9 mouse cellular contexts compared by ENCODE assay signal in the genomic region with DNA sequence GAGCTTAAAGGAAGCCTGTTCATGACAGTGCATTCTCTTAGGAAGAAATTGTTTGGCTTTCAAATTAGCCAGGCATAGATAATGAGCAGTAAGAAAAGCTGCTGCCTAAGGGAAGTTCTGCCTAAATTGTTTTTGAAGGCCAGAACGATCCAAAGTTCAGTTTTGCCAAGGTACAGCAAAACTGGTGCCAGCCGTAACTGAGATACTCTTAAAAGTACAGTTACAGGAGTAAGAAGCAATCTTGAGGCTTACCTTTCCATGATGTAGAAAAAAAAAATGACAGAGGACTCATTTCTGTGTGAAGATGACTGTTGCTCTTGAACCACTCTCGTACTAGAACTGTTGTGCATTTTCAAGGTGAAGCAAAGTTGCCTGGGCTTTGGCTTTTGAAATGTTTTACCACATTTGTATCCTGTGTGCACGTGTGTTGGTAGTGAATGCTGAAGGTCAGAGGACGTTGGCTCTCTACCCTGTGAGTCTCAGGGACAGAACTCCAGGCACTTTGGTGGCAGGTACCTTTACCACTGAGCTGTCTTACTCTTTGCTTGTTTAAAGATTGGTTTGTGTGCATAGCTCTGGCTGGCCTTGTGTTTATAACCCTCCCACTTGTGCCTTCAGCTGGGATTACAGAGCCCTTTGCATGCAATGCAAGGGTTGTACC. TPM values are rescaled to one million over a fixed set of nuclear protein-coding genes. Genes with fewer than 3 reads are reported as not detected.
DNase-seq lines count a peak whose midpoint lies in the region; ATAC-seq and TF ChIP-seq lines count a peak whose summit lies in the region.
"Had no signal": no experiment of that assay in that cellular context is flagged by ENCODE, and none has a peak within 500 bp of the region (broad histone marks: within the 10 kb centered on the region; RNA-seq: fewer than 3 reads in every experiment).

No protein-coding gene starts in this region.

- no peak overlapping the region for H3K4me3 ChIP-seq in hindbrain, embryonic 14.5 days (replicated peaks; ENCODE audit: low read length)
- no peak overlapping the region for H3K4me3 ChIP-seq in hindbrain, embryonic 12.5 days
- H3K4me3 ChIP-seq in embryonic facial prominence, embryonic 13.5 days = no peak overlapping the region
- peak overlapping the region; percentile 20; the same call in 1 of the 2 replicates for H3K4me3 ChIP-seq in kidney, adult 2 months (ENCODE audit: insufficient read depth, low read depth, low read length)
- H3K4me3 ChIP-seq in liver, postnatal 0 days (ENCODE audit: low read depth, low read length) = no peak overlapping the region
- H3K4me3 ChIP-seq: heart, embryonic 10.5 days had no signal

- DNase-seq in hindbrain, embryonic 14.5 days (ENCODE audit: low spot score) = no peak
- peak; percentile 85 for DNase-seq in kidney, adult 2 months
- DNase-seq in liver, postnatal 0 days = peak; percentile 18
- DNase-seq in urinary bladder, adult 2 months (ENCODE audit: low spot score) = no peak
- no peak for DNase-seq in gastrocnemius, postnatal 4 days (ENCODE audit: low spot score in 2 of 2)
- DNase-seq: right cerebral cortex, postnatal 4 days had no signal

- 74% methylated on average over 5 of the region's 5 CpGs for WGBS in hindbrain, embryonic 14.5 days
- WGBS in hindbrain, embryonic 12.5 days = 78% methylated on average over 5 of the region's 5 CpGs
- WGBS in embryonic facial prominence, embryonic 13.5 days = 66% methylated on average over 5 of the region's 5 CpGs
- WGBS in kidney, adult 2 months = 31% methylated on average over 5 of the region's 5 CpGs
- WGBS in liver, postnatal 0 days (ENCODE audit: insufficient replicate concordance) = 47% methylated on average over 5 of the region's 5 CpGs

- H3K36me3 ChIP-seq in hindbrain, embryonic 14.5 days (replicated peaks; ENCODE audit: control insufficient read depth, insufficient read depth) = peaks cover 28% of the 10 kb centered on the region
- peaks cover 24% of the 10 kb centered on the region for H3K36me3 ChIP-seq in hindbrain, embryonic 12.5 days
- peaks cover 40% of the 10 kb centered on the region for H3K36me3 ChIP-seq in embryonic facial prominence, embryonic 13.5 days
- peaks cover 2% of the 10 kb centered on the region; the same call in 1 of the 2 replicates for H3K36me3 ChIP-seq in kidney, adult 2 months (ENCODE audit: control insufficient read depth, insufficient read depth, low read length)
- peaks cover 13% of the 10 kb centered on the region for H3K36me3 ChIP-seq in liver, postnatal 0 days (replicated peaks; ENCODE audit: insufficient read depth, low read length)

- peak overlapping the region; percentile 7; the same call in 1 of the 2 replicates for H3K4me2 ChIP-seq in hindbrain, embryonic 14.5 days (replicated peaks)
- no peak overlapping the region; the same call in 1 of the 2 replicates for H3K4me2 ChIP-seq in hindbrain, embryonic 12.5 days (replicated peaks)
- H3K4me2 ChIP-seq in embryonic facial prominence, embryonic 13.5 days = peak overlapping the region; percentile 26; the same call in 1 of the 2 replicates
- H3K4me2 ChIP-seq in liver, postnatal 0 days (ENCODE audit: low read depth, low read length) = peak overlapping the region; percentile 20

- TF ChIP-seq CTCF in kidney, adult 2 months (conservative IDR thresholded peaks at IDR 0.05; ENCODE audit: insufficient read depth, insufficient read length, low read depth, low read length) = no peak
- TF ChIP-seq CTCF in liver, postnatal 0 days (IDR thresholded peaks at IDR 0.05; ENCODE audit: low read depth) = no peak

- no peak for ATAC-seq in hindbrain, embryonic 14.5 days (ENCODE audit: low FRiP score)
- no peak for ATAC-seq in hindbrain, embryonic 12.5 days (ENCODE audit: low FRiP score)
- ATAC-seq in embryonic facial prominence, embryonic 13.5 days (ENCODE audit: insufficient number of reproducible peaks, insufficient read depth, low FRiP score, low TSS enrichment, low read depth) = no peak
- ATAC-seq in liver, postnatal 0 days = no peak

- no peak for TF ChIP-seq POLR2A in kidney, adult 2 months (IDR thresholded peaks at IDR 0.05; ENCODE audit: low read depth, low read length)

- peaks cover 24% of the 10 kb centered on the region for H3K4me1 ChIP-seq in hindbrain, embryonic 14.5 days (replicated peaks; ENCODE audit: control insufficient read depth, insufficient read depth, low read length)
- H3K4me1 ChIP-seq in hindbrain, embryonic 12.5 days = peaks cover 19% of the 10 kb centered on the region
- peaks cover 25% of the 10 kb centered on the region for H3K4me1 ChIP-seq in embryonic facial prominence, embryonic 13.5 days
- H3K4me1 ChIP-seq in kidney, adult 2 months (ENCODE audit: control insufficient read depth, insufficient read depth, low read length) = peaks cover 9% of the 10 kb centered on the region; the same call in 1 of the 2 replicates
- H3K4me1 ChIP-seq in liver, postnatal 0 days (ENCODE audit: insufficient read depth) = peaks cover 20% of the 10 kb centered on the region

- H3K9me3 ChIP-seq in hindbrain, embryonic 14.5 days (ENCODE audit: control insufficient read depth, low read length) = no peaks in the 10 kb centered on the region
- H3K9me3 ChIP-seq in hindbrain, embryonic 12.5 days (replicated peaks) = no peaks in the 10 kb centered on the region
- no peaks in the 10 kb centered on the region for H3K9me3 ChIP-seq in embryonic facial prominence, embryonic 13.5 days
- H3K9me3 ChIP-seq in liver, postnatal 0 days (ENCODE audit: low read length) = no peaks in the 10 kb centered on the region
- H3K9me3 ChIP-seq: heart, embryonic 10.5 days had no signal

- no peak overlapping the region for H3K27ac ChIP-seq in hindbrain, embryonic 14.5 days
- no peak overlapping the region for H3K27ac ChIP-seq in hindbrain, embryonic 12.5 days
- H3K27ac ChIP-seq in embryonic facial prominence, embryonic 13.5 days = no peak overlapping the region
- peak overlapping the region; percentile 70 for H3K27ac ChIP-seq in kidney, adult 2 months (ENCODE audit: insufficient read depth, low read depth, low read length)
- H3K27ac ChIP-seq in liver, postnatal 0 days (ENCODE audit: low read depth) = peak overlapping the region; percentile 66
- H3K27ac ChIP-seq: heart, embryonic 10.5 days had no signal

- no peaks in the 10 kb centered on the region for H3K27me3 ChIP-seq in hindbrain, embryonic 14.5 days (ENCODE audit: control insufficient read depth, insufficient read depth, low read length)
- no peaks in the 10 kb centered on the region for H3K27me3 ChIP-seq in hindbrain, embryonic 12.5 days
- no peaks in the 10 kb centered on the region for H3K27me3 ChIP-seq in embryonic facial prominence, embryonic 13.5 days
- H3K27me3 ChIP-seq in kidney, adult 2 months (replicated peaks; ENCODE audit: control insufficient read depth, insufficient read depth, low read length) = no peaks in the 10 kb centered on the region
- H3K27me3 ChIP-seq in liver, postnatal 0 days (ENCODE audit: insufficient read depth, low read length) = no peaks in the 10 kb centered on the region

- no peak overlapping the region for H3K9ac ChIP-seq in hindbrain, embryonic 14.5 days
- no peak overlapping the region for H3K9ac ChIP-seq in hindbrain, embryonic 12.5 days
- H3K9ac ChIP-seq in embryonic facial prominence, embryonic 13.5 days = 0 out of 2 replicates have a peak overlapping the region, but pooled peaks have one; percentile 11
- peak overlapping the region; percentile 39; the same call in 1 of the 2 replicates for H3K9ac ChIP-seq in liver, postnatal 0 days (replicated peaks)

- no peak for TF ChIP-seq EP300 in liver, postnatal 0 days (IDR thresholded peaks at IDR 0.05; ENCODE audit: low read depth)

RNA-seq across cellular contexts. Expression of gene Mgat2, which starts 3.0 kb away (rescaled TPM):
- 41.1 and 45.4 TPM in 2 replicates for polyA plus RNA-seq in hindbrain, embryonic 14.5 days (2014; fragmentation: Nextera tagmentation; extraction: Ambion mirVana)
- polyA plus RNA-seq in hindbrain, embryonic 12.5 days (2016; fragmentation: Nextera tagmentation; extraction: Ambion mirVana) = 53.2 and 60.2 TPM in 2 replicates
- 43.8 and 44.1 TPM in 2 replicates for polyA plus RNA-seq in embryonic facial prominence, embryonic 13.5 days (2015; fragmentation: Nextera tagmentation; extraction: Ambion mirVana)
- polyA plus RNA-seq in kidney, adult 2 months (2012; rRNA removed) = 30.8 and 32.6 TPM in 2 replicates
- polyA plus RNA-seq in liver, postnatal 0 days (2015; fragmentation: Nextera tagmentation; extraction: Ambion mirVana) = 23.1 and 25.0 TPM in 2 replicates
- 27.3 and 27.4 TPM in 2 replicates for polyA plus RNA-seq in urinary bladder, adult 2 months (2012; rRNA removed)
- 10 to 100 TPM; 34.3 to 35.4 TPM for total RNA-seq in gastrocnemius, postnatal 4 days (2021)

RNA-seq across cellular contexts. Expression of gene Rpl36al, which starts 3.1 kb away (rescaled TPM):
- polyA plus RNA-seq in hindbrain, embryonic 14.5 days (2014; fragmentation: Nextera tagmentation; extraction: Ambion mirVana) = 362 and 438 TPM in 2 replicates
- 409 and 448 TPM in 2 replicates for polyA plus RNA-seq in hindbrain, embryonic 12.5 days (2016; fragmentation: Nextera tagmentation; extraction: Ambion mirVana)
- 521 and 554 TPM in 2 replicates for polyA plus RNA-seq in embryonic facial prominence, embryonic 13.5 days (2015; fragmentation: Nextera tagmentation; extraction: Ambion mirVana)
- polyA plus RNA-seq in kidney, adult 2 months (2012; rRNA removed) = 157 and 190 TPM in 2 replicates
- polyA plus RNA-seq in liver, postnatal 0 days (2015; fragmentation: Nextera tagmentation; extraction: Ambion mirVana) = 543 and 555 TPM in 2 replicates
- 607 and 659 TPM in 2 replicates for polyA plus RNA-seq in urinary bladder, adult 2 months (2012; rRNA removed)
- 100 to 1,000 TPM; 310 to 322 TPM for total RNA-seq in gastrocnemius, postnatal 4 days (2021)

RNA-seq across cellular contexts. Expression of gene Gm49383, which starts 10.0 kb away (rescaled TPM):
- polyA plus RNA-seq in hindbrain, embryonic 14.5 days (2014; fragmentation: Nextera tagmentation; extraction: Ambion mirVana) = 12.7 and 15.3 TPM in 2 replicates
- 21.4 and 24.7 TPM in 2 replicates for polyA plus RNA-seq in hindbrain, embryonic 12.5 days (2016; fragmentation: Nextera tagmentation; extraction: Ambion mirVana)
- 33.8 and 40.4 TPM in 2 replicates for polyA plus RNA-seq in embryonic facial prominence, embryonic 13.5 days (2015; fragmentation: Nextera tagmentation; extraction: Ambion mirVana)
- polyA plus RNA-seq in kidney, adult 2 months (2012; rRNA removed) = 2.6 and 3.1 TPM in 2 replicates
- polyA plus RNA-seq in liver, postnatal 0 days (2015; fragmentation: Nextera tagmentation; extraction: Ambion mirVana) = 9.1 and 10.2 TPM in 2 replicates
- polyA plus RNA-seq in urinary bladder, adult 2 months (2012; rRNA removed) = 1.3 and 2.1 TPM in 2 replicates
- total RNA-seq in gastrocnemius, postnatal 4 days (2021) = 1 to 10 TPM; 5.2 to 6.2 TPM

RNA-seq across cellular contexts. Expression of gene Dnaaf2, which starts 11.3 kb away (rescaled TPM):
- polyA plus RNA-seq in hindbrain, embryonic 14.5 days (2014; fragmentation: Nextera tagmentation; extraction: Ambion mirVana) = 5.7 and 7.0 TPM in 2 replicates
- 12.7 and 13.1 TPM in 2 replicates for polyA plus RNA-seq in hindbrain, embryonic 12.5 days (2016; fragmentation: Nextera tagmentation; extraction: Ambion mirVana)
- polyA plus RNA-seq in embryonic facial prominence, embryonic 13.5 days (2015; fragmentation: Nextera tagmentation; extraction: Ambion mirVana) = 12.0 and 14.4 TPM in 2 replicates
- polyA plus RNA-seq in kidney, adult 2 months (2012; rRNA removed) = 1.3 and 1.5 TPM in 2 replicates
- 2.9 and 3.0 TPM in 2 replicates for polyA plus RNA-seq in liver, postnatal 0 days (2015; fragmentation: Nextera tagmentation; extraction: Ambion mirVana)
- 2.8 TPM in 2 replicates for polyA plus RNA-seq in urinary bladder, adult 2 months (2012; rRNA removed)
- total RNA-seq in gastrocnemius, postnatal 4 days (2021) = 1 to 10 TPM; 1.4 to 1.7 TPM

RNA-seq across cellular contexts. Expression of gene Gm49384, which starts 17.1 kb away (rescaled TPM):
- 10.4 and 12.5 TPM in 2 replicates for polyA plus RNA-seq in hindbrain, embryonic 14.5 days (2014; fragmentation: Nextera tagmentation; extraction: Ambion mirVana)
- polyA plus RNA-seq in hindbrain, embryonic 12.5 days (2016; fragmentation: Nextera tagmentation; extraction: Ambion mirVana) = 20.0 and 21.0 TPM in 2 replicates
- polyA plus RNA-seq in embryonic facial prominence, embryonic 13.5 days (2015; fragmentation: Nextera tagmentation; extraction: Ambion mirVana) = 26.1 and 33.9 TPM in 2 replicates
- polyA plus RNA-seq in kidney, adult 2 months (2012; rRNA removed) = 0.57 and 0.78 TPM in 2 replicates
- polyA plus RNA-seq in liver, postnatal 0 days (2015; fragmentation: Nextera tagmentation; extraction: Ambion mirVana) = 8.3 and 9.5 TPM in 2 replicates
- polyA plus RNA-seq in urinary bladder, adult 2 months (2012; rRNA removed) = 3.6 and 4.1 TPM in 2 replicates
- 1 to 10 TPM; 5.3 to 6.2 TPM for total RNA-seq in gastrocnemius, postnatal 4 days (2021)

Comparison
In these comparisons a context has a peak if more than half of its experiments do, and no peak if none do; other contexts are left out.
1. DNase-seq: peak in kidney, adult 2 months (single experiment) and liver, postnatal 0 days (single experiment); none in hindbrain, embryonic 14.5 days (single experiment), urinary bladder, adult 2 months (single experiment) and gastrocnemius, postnatal 4 days (0 of 2).
2. H3K27ac ChIP-seq: peak in kidney, adult 2 months (single experiment) and liver, postnatal 0 days (single experiment); none in hindbrain, embryonic 14.5 days (single experiment), hindbrain, embryonic 12.5 days (single experiment) and embryonic facial prominence, embryonic 13.5 days (single experiment).
3. H3K9ac ChIP-seq: peak in embryonic facial prominence, embryonic 13.5 days (single experiment) and liver, postnatal 0 days (single experiment); none in hindbrain, embryonic 14.5 days (single experiment) and hindbrain, embryonic 12.5 days (single experiment).